Mouse (Mus musculus): ENCODE measurements around the gene Pym1. TPM values are rescaled to one million over a fixed set of nuclear protein-coding genes. Genes with fewer than 3 reads are reported as not detected.

The Pym1 gene
- polyA plus RNA-seq, 1 experiment, result 25.1 TPM

DNA sequence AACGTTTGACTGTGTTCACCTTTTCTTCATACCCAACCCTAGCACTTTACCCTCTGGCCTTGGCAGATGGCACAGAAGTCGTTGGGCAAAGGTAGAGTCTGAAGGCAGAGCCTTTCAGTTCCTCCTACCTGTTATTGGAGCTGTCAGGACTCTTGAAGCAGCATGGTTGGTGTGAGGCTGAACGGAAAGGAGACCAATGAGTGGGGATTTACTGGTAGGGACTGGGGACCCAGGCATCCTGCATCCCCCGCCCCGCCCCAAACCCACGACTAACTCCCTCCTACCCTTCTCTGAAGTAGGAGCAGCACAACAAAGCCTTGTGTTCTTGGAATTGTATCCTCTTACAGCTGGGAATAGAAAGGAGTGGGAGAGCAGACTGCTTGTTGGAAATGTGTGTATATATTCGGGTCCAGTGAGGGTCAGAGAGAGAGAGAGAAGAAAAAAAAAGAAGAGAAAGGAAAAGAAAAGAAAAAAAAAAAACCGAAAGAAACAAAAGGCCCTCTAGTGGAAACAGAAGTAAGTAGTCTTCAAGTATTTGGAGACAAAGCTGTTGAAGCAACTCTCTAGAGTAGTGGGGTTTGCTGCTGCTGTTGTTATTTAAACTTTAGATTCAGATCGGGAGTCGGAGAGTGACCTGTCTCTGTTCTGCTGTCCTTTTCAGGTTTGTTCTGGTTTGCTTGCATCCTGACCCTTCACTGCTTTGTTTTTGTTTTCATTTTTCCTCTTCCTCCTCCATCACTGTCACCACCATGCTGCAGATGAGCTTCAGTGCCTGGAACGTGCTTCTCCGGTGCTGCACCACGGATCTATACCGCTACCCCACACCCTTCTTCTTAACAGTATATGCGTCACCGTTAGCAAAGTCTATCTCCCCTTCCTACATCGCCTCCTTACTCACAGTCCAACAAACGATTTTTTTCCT, 2.7 kb upstream of the Pym1 start, which contains the start of gene Dgka:
Gene Dgka, minus strand, starts transcription at position 176 of the 922 bp plus-strand sequence.
- DNase-seq (ENCODE audit: low read depth), result no peak

DNA sequence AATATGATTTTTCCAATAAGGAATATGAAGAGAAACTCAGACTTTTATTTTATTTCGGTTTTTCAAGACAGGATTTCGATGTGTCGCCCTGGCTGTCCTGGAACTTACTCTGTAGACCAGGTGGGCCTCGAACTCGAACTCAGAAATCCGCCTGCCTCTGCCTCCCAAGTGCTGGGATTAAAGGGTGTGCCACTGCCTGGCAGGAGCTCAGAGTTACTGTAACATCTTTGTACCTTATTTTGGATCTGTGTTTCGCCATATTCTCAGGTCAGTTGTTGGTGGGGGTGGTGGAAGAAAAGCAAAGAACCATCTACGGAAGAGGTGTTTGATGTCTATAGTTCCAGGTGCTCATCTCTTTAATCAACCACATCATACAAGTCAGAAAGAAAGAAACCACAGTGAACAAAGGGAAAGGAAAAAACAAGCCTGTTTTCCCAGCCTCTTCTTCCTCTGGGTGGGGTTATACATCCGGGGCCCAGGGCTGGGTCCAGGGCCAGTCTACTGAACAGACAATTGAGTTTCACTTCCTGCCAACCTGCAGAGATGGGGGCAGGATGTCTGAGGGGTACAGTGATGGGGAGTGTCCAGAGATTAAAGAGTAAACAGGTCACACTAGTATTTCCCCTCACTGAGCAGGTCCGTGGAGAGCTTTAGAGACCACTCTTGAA, 1.6 kb upstream of the Pym1 start:
- no peak for DNase-seq (ENCODE audit: low read depth)

DNA sequence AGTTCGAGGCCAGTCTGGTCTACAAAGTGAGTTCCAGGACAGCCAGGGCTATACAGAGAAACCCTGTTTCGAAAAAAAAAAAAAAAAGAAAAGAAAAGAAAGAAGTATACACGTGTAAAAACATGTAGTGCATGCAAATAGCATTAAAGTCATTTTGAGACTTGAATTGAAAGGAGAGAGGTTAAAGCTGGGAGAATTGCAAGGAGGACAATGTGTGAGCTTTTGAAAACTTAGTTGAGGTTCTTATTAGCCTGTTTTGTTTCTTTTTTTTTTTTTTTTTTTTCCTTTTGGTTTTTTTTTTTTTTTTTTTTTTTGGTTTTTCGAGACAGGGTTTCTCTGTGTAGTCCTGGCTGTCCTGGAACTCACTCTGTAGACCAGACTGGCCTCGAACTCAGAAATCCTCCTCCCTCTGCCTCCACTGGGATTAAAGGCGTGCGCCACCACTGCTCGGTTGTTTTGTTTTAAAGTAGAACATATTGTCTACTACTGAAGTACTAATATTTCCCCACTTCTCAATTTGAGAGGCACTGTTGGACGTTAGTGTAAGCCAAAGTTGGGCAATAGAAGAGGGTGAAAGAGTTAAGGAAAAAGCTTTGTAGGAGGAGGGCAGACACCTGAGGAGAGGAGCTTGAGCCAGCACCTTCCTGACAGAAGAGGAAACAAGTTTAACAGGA, 580 bp upstream of the Pym1 start:
- DNase-seq (ENCODE audit: low read depth), result no peak

DNA sequence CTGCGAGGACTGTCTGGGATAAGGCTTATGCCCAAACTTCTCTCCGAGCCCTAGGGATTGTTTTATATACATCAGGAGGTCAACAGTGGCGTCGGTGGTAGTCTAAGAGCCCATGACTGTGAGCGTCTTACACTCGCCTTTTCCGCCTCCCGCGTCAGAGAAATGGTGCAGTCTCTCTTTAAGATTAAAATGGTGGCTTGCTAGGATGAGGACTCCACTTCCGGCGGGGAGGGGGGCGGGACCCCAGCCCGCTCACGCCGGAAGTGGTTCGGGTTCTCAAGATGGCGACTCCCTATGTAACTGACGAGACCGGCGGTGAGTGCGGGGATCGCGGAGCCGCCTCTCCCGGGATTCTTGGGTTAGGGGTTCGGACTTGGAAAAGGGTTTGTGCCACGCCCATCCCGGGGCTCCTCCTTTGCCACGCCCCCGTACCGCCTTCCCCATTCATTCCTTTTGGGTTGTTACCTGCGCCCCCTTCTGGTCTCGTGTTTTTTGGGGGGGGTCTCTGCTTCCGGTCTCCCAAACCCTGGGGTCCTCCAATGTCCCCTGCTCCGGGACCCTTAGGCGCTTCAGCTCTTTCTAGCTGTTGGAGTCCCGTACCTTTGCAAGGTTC, 669 bp downstream of the Pym1 start:
- DNase-seq (ENCODE audit: low read depth), result no peak

DNA sequence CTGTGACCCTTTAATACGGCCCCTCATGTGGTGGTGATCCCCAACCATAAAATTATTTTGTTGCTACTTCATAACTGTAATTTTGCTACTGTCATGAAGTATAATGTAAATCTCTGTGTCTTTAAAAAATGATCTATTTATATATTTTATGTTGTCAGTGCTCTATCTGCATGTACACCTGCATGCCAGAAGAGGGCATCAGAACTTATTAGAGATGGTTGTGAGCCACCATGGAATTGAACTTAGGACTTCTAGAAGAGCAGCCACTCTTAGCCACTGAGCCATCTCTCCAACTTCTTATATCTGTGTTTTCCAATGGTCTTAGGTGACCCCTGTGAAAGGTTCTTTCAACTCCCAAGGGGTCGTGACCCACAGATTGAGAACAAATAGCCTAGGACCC, 25.2 kb downstream of the Pym1 start:
- no peak for DNase-seq (ENCODE audit: low read depth)

GRCm38 (mm10) chr10:128773685-128774084, 26.0 kb downstream of the Pym1 start:
- no peak for DNase-seq (ENCODE audit: low read depth)

GRCm38 (mm10) chr10:128778441-128778840, 30.8 kb downstream of the Pym1 start:
- DNase-seq (ENCODE audit: low read depth), result no peak

- no peak for DNase-seq (ENCODE audit: low read depth)
These were observed 31.5 kb downstream of the Pym1 start for GRCm38 (mm10) chr10:128779011-128779795.

DNA sequence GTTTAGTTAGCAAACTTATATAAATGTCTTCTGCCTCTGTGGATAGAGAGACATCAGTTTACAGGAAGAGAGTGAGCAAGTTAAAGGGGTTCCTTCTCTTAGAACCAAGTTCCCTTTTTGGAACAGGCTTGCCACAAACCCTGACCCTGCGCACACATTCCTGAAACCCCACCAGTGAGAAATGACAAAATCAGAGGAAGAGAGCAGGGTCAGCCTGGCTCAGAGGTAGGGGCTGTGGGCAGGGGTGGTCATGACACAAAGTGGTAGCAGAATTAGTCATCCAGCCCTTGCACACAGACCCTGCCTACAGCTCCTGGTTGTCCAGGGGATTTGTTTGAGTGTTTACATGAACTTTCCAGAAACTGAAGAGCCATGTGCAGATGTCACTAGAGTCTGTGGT, 32.5 kb downstream of the Pym1 start:
- DNase-seq (ENCODE audit: low read depth), result no peak

DNA sequence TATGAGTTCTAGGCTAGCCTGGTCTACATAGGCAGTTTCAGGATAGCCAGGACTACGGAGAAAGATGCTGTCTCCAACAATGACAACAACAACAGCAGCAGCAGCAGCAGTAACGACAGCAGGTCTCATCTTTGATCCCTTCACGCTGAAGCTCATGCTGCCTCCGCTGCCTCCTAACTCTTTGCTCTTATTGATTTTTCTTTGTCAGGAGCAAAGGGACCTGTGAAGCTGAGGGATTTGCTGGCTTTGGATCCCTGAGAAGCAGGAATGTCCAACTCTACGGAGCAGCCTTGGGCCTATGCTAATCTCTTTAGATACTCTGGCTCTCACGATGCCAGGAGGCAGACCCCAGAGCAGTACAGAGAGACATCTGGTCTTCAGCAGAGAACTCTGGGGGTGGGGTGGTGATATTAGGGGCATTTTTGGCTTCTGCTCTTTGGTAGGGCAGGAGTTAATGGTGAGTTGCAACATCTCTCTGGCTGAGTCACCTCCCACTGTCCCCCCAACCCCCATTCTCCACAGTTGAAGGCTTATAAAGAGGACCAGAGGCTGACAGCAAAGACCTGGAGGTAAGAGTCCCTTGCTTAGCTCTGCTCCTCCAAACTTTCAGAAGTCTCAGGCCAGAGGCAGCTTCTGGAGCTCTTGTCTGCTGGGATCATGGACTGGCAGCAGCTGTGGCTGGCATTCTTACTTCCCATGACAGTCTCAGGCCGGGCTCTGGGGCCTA, 42.9 kb downstream of the Pym1 start, which contains the start of gene Mmp19:
Gene Mmp19, plus strand, starts transcription at position 513 of the 727 bp plus-strand sequence.
- DNase-seq (ENCODE audit: low read depth), result no peak

GRCm38 (mm10) chr10:128792041-128792440, 44.4 kb downstream of the Pym1 start:
- DNase-seq (ENCODE audit: low read depth), result no peak

DNA sequence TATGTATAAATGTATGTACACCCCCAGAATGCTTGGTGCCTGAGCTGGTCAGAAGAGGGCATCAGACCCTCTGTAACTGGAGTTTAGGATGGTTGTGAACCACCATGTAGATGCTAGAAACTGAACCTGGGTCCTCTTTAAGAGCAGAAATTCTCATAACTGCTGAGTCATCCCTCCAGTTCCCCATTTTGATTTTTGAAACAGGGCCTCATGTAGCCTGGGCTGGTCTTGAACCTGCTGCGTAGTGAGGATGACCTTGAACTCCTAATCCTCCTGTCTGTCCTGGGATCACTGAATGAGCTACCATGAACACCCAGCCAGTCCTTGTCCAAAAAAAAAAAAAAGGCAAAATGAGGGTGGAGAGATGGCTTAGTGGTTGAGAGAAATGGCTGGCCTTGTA, 45.6 kb downstream of the Pym1 start:
- DNase-seq (ENCODE audit: low read depth), result no peak

- DNase-seq (ENCODE audit: low read depth), result no peak
These were observed 46.7 kb downstream of the Pym1 start for GRCm38 (mm10) chr10:128794391-128794790.

GRCm38 (mm10) chr10:128795581-128795980, 47.9 kb downstream of the Pym1 start:
- DNase-seq (ENCODE audit: low read depth), result no peak

DNA sequence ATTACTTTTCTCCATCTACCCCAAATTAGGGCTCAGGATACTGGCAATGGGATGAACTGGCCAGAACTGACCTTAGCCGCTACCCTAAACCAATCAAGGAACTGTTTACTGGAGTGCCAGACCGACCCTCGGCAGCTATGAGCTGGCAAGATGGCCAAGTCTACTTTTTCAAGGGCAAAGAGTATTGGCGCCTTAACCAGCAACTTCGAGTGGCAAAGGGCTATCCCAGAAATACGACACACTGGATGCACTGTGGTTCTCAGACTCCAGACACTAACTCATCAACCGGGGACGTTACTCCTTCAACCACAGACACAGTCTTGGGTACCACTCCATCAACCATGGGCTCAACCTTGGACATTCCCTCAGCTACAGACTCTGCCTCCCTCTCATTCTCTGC, 51.0 kb downstream of the Pym1 start:
- no peak for DNase-seq (ENCODE audit: low read depth)

- DNase-seq (ENCODE audit: low read depth), result no peak
These were observed 54.3 kb downstream of the Pym1 start for GRCm38 (mm10) chr10:128801981-128802495.

GRCm38 (mm10) chr10:128802956-128803355, 55.3 kb downstream of the Pym1 start:
- no peak for DNase-seq (ENCODE audit: low read depth)

GRCm38 (mm10) chr10:128803361-128803760, 55.7 kb downstream of the Pym1 start:
- DNase-seq (ENCODE audit: low read depth), result no peak

DNA sequence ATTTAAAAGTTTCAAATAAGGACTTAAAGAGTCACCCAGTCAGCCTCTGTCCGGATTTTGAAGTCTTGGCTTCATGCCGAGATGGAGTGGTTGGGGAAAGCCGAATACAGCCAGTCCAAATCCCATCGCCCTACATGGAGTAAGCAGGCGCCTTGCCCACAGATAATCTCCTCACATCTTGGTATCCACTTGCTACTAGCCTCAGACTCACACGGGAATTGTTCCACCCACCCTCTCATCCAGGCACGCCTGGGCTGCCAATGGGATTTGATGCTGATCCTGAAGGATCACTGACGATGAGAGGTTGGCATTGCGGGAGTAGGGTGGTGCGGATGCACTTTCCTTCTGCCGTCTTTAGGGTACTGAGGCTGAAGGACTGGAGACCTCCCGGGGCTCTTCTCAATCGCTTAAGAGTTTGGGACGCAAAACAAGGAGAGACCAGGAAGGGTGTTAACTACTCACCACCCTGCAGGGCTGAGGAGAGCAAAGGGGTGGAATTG, 56.1 kb downstream of the Pym1 start, which contains the start of gene Dnajc14:
Gene Dnajc14, plus strand, starts transcription at position 292 of the 500 bp plus-strand sequence.
- no peak for DNase-seq (ENCODE audit: low read depth)
